24 mouse cellular contexts compared by ENCODE assay signal in genomic region chr2:43790049-43790693, GRCm38 (mm10). TPM values are rescaled to one million over a fixed set of nuclear protein-coding genes. Genes with fewer than 3 reads are reported as not detected.
DNase-seq lines count a peak whose midpoint lies in the region; ATAC-seq and TF ChIP-seq lines count a peak whose summit lies in the region.
"Had no signal": no experiment of that assay in that cellular context is flagged by ENCODE, and none has a peak within 500 bp of the region (broad histone marks: within the 10 kb centered on the region; RNA-seq: fewer than 3 reads in every experiment).

No protein-coding gene starts in this region.

- 43% methylated on average over 6 of the region's 6 CpGs for WGBS in kidney, adult 2 months
- WGBS in lung, embryonic 15.5 days: 31% methylated on average over 6 of the region's 6 CpGs
- 89% methylated on average over 6 of the region's 6 CpGs for WGBS in forebrain, embryonic 10.5 days

- H3K36me3 ChIP-seq in kidney, adult 2 months (ENCODE audit: control insufficient read depth, insufficient read depth, low read length): no peaks in the 10 kb centered on the region
- no peaks in the 10 kb centered on the region for H3K36me3 ChIP-seq in lung, embryonic 15.5 days
- no peaks in the 10 kb centered on the region for H3K36me3 ChIP-seq in forebrain, embryonic 10.5 days (replicated peaks)
- H3K36me3 ChIP-seq: heart, embryonic 13.5 days; hindbrain, embryonic 12.5 days; limb, embryonic 15.5 days; midbrain, embryonic 12.5 days had no signal

- TF ChIP-seq CTCF in kidney, adult 2 months (conservative IDR thresholded peaks at IDR 0.05; ENCODE audit: insufficient read depth, insufficient read length, low read depth, low read length): no peak

- H3K9ac ChIP-seq in lung, embryonic 15.5 days: no peak overlapping the region
- H3K9ac ChIP-seq: heart, embryonic 13.5 days; hindbrain, embryonic 12.5 days; limb, embryonic 15.5 days; liver, embryonic 14.5 days; midbrain, embryonic 12.5 days had no signal

- no peaks in the 10 kb centered on the region for H3K9me3 ChIP-seq in lung, embryonic 15.5 days
- H3K9me3 ChIP-seq in forebrain, embryonic 10.5 days: no peaks in the 10 kb centered on the region
- H3K9me3 ChIP-seq: heart, embryonic 13.5 days; hindbrain, embryonic 12.5 days; limb, embryonic 15.5 days; midbrain, embryonic 12.5 days had no signal

- no peak overlapping the region for H3K4me3 ChIP-seq in kidney, adult 2 months (ENCODE audit: insufficient read depth, low read depth, low read length)
- no peak overlapping the region for H3K4me3 ChIP-seq in lung, embryonic 15.5 days
- H3K4me3 ChIP-seq in forebrain, embryonic 10.5 days: no peak overlapping the region
- H3K4me3 ChIP-seq: heart, embryonic 13.5 days; hindbrain, embryonic 12.5 days; limb, embryonic 15.5 days; midbrain, embryonic 12.5 days had no signal

- peaks cover 3% of the 10 kb centered on the region for H3K4me1 ChIP-seq in kidney, adult 2 months (ENCODE audit: control insufficient read depth, insufficient read depth, low read length)
- peaks cover 8% of the 10 kb centered on the region for H3K4me1 ChIP-seq in lung, embryonic 15.5 days
- H3K4me1 ChIP-seq in forebrain, embryonic 10.5 days: peaks cover 21% of the 10 kb centered on the region
- H3K4me1 ChIP-seq: heart, embryonic 13.5 days; limb, embryonic 15.5 days had no signal

- no peak overlapping the region for H3K4me2 ChIP-seq in lung, embryonic 15.5 days
- H3K4me2 ChIP-seq: heart, embryonic 13.5 days; hindbrain, embryonic 12.5 days; limb, embryonic 15.5 days; midbrain, embryonic 12.5 days had no signal

- H3K27me3 ChIP-seq in kidney, adult 2 months (replicated peaks; ENCODE audit: control insufficient read depth, insufficient read depth, low read length): no peaks in the 10 kb centered on the region
- H3K27me3 ChIP-seq in lung, embryonic 15.5 days: no peaks in the 10 kb centered on the region
- H3K27me3 ChIP-seq in forebrain, embryonic 10.5 days (ENCODE audit: poor library complexity, severe bottlenecking): peaks cover 83% of the 10 kb centered on the region
- H3K27me3 ChIP-seq: heart, embryonic 13.5 days had no signal

- TF ChIP-seq POLR2A in kidney, adult 2 months (IDR thresholded peaks at IDR 0.05; ENCODE audit: low read depth, low read length): no peak

- no peak overlapping the region for H3K27ac ChIP-seq in kidney, adult 2 months (ENCODE audit: insufficient read depth, low read depth, low read length)
- H3K27ac ChIP-seq in lung, embryonic 15.5 days: 0 out of 2 replicates have a peak overlapping the region, but pooled peaks have one; percentile 0
- no peak overlapping the region for H3K27ac ChIP-seq in forebrain, embryonic 10.5 days
- H3K27ac ChIP-seq: heart, embryonic 13.5 days; hindbrain, embryonic 12.5 days; limb, embryonic 15.5 days; liver, embryonic 14.5 days; midbrain, embryonic 12.5 days had no signal

- ATAC-seq in lung, embryonic 15.5 days (ENCODE audit: borderline replicate concordance, extremely low read depth, low FRiP score, low TSS enrichment): peak; percentile 85
- ATAC-seq: CD4-positive, CD25-positive, alpha-beta regulatory T cell, adult 4 months; forebrain, embryonic 14.5 days; inflammation-experienced regulatory T-cells, adult 6 months had no signal

- DNase-seq in kidney, adult 2 months: peak; percentile 17
- DNase-seq in kidney, adult 8-10 months: no peak
- DNase-seq in 416B (ENCODE audit: low read depth): peak; percentile 19
- peak; percentile 60 for DNase-seq in lung, postnatal 36 days
- DNase-seq in layer of hippocampus, adult 8-10 months (ENCODE audit: low spot score in 2 of 2): no peak
- no peak for DNase-seq in forebrain, embryonic 10.5 days (ENCODE audit: extremely low spot score, low spot score)
- DNase-seq: adrenal gland, postnatal 14 days; cerebellum, adult 8-10 months; cerebellum, postnatal 36 days; heart, adult 18-20 months; heart, postnatal 14 days; kidney, adult 18-20 months; left cerebral cortex, postnatal 4 days; thymus, adult 18-20 months; thymus, postnatal 36 days had no signal

RNA-seq across cellular contexts. Expression of gene Arhgap15, which starts 41.5 kb away (rescaled TPM):
- polyA plus RNA-seq in kidney, adult 2 months (2012; rRNA removed): 0.77 and 1.7 TPM in 2 replicates
- polyA plus RNA-seq in lung, embryonic 15.5 days (2015; fragmentation: Nextera tagmentation; extraction: Ambion mirVana): 1.4 and 2.4 TPM in 2 replicates
- 10 to 100 TPM in 1 of 4 experiments, 1 to 10 TPM in 3; 6.6 to 10.0 (median 8.7) TPM for total RNA-seq in layer of hippocampus, adult 8-10 months (2022)
- 0.30 and 0.49 TPM in 2 replicates for polyA plus RNA-seq in forebrain, embryonic 10.5 days (2016; fragmentation: Nextera tagmentation; extraction: Ambion mirVana)

Comparison
In these comparisons a context has a peak if more than half of its experiments do, and no peak if none do; other contexts are left out.
1. DNase-seq: peak in kidney, adult 2 months (single experiment), 416B (single experiment) and lung, postnatal 36 days (single experiment); none in kidney, adult 8-10 months (0 of 2), layer of hippocampus, adult 8-10 months (0 of 2) and forebrain, embryonic 10.5 days (single experiment).